Mouse (Mus musculus): ENCODE data around the gene Galnt18. TPM values are rescaled to one million over a fixed set of nuclear protein-coding genes. Genes with fewer than 3 reads are reported as not detected.

Gene Galnt18
- polyA plus RNA-seq, 1 experiment = 27.9 TPM

DNA sequence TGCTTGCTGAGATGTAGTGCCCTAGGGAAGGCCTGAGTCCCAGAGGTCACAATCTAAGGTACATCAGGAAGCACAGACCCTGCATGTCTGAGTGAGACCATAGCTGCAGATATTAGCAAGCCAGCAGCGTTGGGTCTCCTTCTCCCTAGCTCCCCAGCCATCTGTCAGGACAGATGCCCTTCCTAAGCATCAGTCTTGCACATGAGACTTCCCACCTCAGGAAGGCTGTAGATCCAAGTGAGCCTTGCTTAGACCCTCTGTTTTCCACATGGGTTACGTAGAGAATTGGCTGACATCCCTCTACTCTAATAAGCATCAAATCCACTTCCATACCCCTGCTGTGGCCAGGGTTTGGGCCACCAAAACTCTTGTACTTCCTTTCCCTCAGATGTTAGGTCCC lies 76.8 kb downstream of the Galnt18 start:
- TF ChIP-seq CTCF (IDR thresholded peaks at IDR 0.05; ENCODE audit: extremely low read depth, insufficient read depth, low read length) (no peak), POLR2A (IDR thresholded peaks at IDR 0.05; ENCODE audit: extremely low read depth, insufficient read depth, low read length) (no peak)
- Histone ChIP-seq H3K27ac (ENCODE audit: insufficient read depth, low read length) (no peak overlapping the region), H3K4me3 (ENCODE audit: insufficient read depth, low read length) (no peak overlapping the region), H3K4me1 (ENCODE audit: control insufficient read depth, insufficient read depth, low read length) (peaks cover 3% of the 10 kb centered on the region; the same call in 1 of the 2 replicates)

DNA sequence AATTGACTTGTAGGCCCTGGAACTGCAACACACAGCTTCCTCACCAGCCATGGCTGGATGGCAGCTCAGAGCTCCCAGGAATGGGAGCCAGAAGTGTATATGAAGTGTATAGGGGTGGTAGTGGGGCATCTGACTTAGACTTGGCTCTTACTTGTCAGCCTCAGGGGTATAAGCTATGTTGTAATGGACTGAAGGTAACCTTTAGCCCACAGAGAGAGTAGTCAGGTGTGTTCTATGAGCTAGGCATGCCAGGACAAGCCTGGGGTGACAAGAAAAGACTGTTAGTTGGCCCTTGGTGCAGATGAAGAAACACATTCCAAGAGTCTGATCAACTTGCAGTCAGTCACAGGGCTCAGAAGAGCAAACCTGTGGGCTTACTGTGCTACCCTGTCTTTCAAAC lies 78.0 kb downstream of the Galnt18 start:
- Histone ChIP-seq H3K4me1 (ENCODE audit: control insufficient read depth, insufficient read depth, low read length) (peaks cover 3% of the 10 kb centered on the region; the same call in 1 of the 2 replicates), H3K4me3 (ENCODE audit: insufficient read depth, low read length) (no peak overlapping the region), H3K27ac (ENCODE audit: insufficient read depth, low read length) (no peak overlapping the region)
- TF ChIP-seq POLR2A (IDR thresholded peaks at IDR 0.05; ENCODE audit: extremely low read depth, insufficient read depth, low read length) = no peak
- TF ChIP-seq CTCF (IDR thresholded peaks at IDR 0.05; ENCODE audit: extremely low read depth, insufficient read depth, low read length) = no peak

DNA sequence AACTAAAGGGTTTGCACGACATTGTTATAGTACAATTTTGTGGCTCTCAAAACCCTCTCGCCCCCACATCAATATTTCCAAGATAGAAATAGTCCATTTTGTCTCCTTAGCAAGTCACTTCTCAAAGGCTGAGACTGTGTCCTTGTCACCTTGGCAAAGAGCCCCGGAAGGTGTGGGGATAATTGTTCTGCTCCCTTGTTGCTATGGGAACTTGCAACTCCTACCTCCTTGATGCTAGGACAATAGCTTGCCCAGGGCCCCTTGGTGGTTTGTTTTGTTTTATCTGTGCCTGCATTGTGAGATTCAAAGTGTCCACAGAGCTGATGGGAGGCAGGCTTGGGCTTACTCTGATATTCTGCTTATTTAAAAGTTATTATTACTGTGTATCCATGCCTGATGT lies 80.3 kb downstream of the Galnt18 start:
- 0 out of 2 replicates have a peak overlapping the region, but pooled peaks have one; percentile 8 for H3K27ac ChIP-seq (ENCODE audit: insufficient read depth, low read length)
- no peak overlapping the region for H3K4me3 ChIP-seq (ENCODE audit: insufficient read depth, low read length)
- TF ChIP-seq POLR2A (IDR thresholded peaks at IDR 0.05; ENCODE audit: extremely low read depth, insufficient read depth, low read length) (no peak), CTCF (IDR thresholded peaks at IDR 0.05; ENCODE audit: extremely low read depth, insufficient read depth, low read length) (no peak)
- peaks cover 3% of the 10 kb centered on the region; the same call in 1 of the 2 replicates for H3K4me1 ChIP-seq (ENCODE audit: control insufficient read depth, insufficient read depth, low read length)

DNA sequence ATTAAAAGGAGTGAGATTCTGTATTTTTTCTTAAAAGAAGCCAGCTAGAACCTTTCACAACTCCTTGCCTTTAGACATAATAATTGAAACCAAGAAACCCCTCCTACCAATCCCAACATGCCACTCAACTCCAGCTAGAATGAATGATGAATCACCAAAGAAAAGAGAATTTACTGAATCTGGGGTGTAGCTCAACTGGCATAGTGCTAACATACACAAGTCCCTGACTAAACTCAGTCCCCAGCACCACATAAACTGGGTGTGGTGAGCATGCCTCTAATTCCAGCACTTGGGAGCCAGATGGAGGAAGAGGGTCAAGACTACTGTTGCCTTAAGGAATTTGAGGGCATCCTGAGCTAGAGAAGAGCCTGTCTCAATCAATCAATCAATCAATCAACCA lies 83.6 kb downstream of the Galnt18 start:
- Histone ChIP-seq H3K4me3 (ENCODE audit: insufficient read depth, low read length) (no peak overlapping the region), H3K27ac (ENCODE audit: insufficient read depth, low read length) (no peak overlapping the region), H3K4me1 (ENCODE audit: control insufficient read depth, insufficient read depth, low read length) (peaks cover 11% of the 10 kb centered on the region)
- TF ChIP-seq POLR2A (IDR thresholded peaks at IDR 0.05; ENCODE audit: extremely low read depth, insufficient read depth, low read length) (no peak), CTCF (IDR thresholded peaks at IDR 0.05; ENCODE audit: extremely low read depth, insufficient read depth, low read length) (no peak)

DNA sequence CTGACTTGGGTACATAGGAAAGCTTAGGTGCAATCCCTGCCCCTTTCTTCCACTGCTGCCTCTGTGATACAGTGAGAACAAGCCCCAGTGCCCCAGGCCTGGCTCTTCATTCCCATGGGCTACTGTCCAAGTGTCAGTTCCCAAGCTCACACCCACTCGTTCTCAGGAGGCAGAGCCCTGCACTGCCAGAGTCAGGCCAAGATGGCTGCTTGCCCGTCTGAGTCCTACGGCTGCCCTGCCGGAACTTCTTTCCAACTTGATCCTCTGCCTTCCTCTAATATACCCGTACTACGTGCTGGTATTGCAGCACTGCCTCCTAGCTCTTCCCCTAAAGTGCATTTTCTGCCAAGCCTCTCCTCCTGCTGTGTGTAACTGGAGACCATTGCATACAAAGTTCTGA lies 85.5 kb downstream of the Galnt18 start:
- TF ChIP-seq POLR2A (IDR thresholded peaks at IDR 0.05; ENCODE audit: extremely low read depth, insufficient read depth, low read length) (no peak), CTCF (IDR thresholded peaks at IDR 0.05; ENCODE audit: extremely low read depth, insufficient read depth, low read length) (no peak)
- Histone ChIP-seq H3K4me1 (ENCODE audit: control insufficient read depth, insufficient read depth, low read length) (peaks cover 10% of the 10 kb centered on the region), H3K27ac (ENCODE audit: insufficient read depth, low read length) (no peak overlapping the region), H3K4me3 (ENCODE audit: insufficient read depth, low read length) (no peak overlapping the region)

DNA sequence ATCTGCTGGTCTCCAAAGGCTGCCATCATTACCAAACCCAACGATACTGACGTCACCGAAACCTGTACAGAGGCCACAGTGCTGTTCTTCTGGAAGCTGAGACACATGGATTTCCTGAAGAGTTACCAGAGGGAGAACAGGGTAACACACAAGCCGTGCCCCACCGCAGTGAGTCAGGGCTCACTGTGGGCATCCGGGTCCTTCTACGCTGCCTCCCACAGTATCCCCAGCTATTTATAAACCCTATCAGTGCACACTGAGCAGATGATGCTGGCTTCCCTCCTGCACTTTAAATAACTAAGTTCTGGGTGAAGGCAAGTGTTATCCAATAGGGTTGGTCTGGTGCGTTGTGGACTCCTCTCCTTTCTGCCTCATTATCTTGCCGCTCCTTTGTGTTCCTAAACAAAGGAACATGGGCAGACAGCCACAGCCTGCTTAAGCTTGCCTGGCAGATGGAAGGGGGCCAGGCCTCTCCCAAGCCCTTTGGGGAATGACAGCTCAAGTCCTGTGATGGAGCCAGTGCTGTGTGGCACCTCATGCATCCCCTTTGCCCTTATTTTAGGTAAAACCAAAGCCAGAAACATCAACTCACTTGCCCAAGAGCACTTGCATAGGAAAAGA lies 87.0 kb downstream of the Galnt18 start:
- Histone ChIP-seq H3K4me3 (ENCODE audit: insufficient read depth, low read length) (no peak overlapping the region), H3K27ac (ENCODE audit: insufficient read depth, low read length) (no peak overlapping the region), H3K4me1 (ENCODE audit: control insufficient read depth, insufficient read depth, low read length) (peaks cover 8% of the 10 kb centered on the region)
- TF ChIP-seq POLR2A (IDR thresholded peaks at IDR 0.05; ENCODE audit: extremely low read depth, insufficient read depth, low read length) (no peak), CTCF (IDR thresholded peaks at IDR 0.05; ENCODE audit: extremely low read depth, insufficient read depth, low read length) (no peak)

DNA sequence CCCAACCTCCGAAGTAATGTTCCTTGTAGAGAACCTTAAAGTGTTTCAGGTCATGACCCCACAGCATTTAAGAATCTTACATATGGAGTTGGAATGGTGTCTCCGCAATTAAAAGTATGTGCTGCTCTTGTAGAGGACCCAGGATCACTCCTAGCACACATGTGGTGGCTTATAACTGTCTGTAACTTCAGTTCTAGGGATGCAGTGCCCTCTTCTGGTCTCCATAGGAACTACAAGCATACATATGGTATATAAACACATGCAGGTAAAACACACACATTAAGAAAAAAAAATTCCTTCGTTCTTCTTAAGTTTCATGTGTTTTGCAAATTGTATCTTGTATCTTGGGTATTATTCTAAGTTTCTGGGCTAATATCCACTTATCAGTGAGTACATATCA lies 99.7 kb downstream of the Galnt18 start:
- Histone ChIP-seq H3K4me1 (ENCODE audit: control insufficient read depth, insufficient read depth, low read length) (no peaks in the 10 kb centered on the region), H3K4me3 (ENCODE audit: insufficient read depth, low read length) (no peak overlapping the region), H3K27ac (ENCODE audit: insufficient read depth, low read length) (no peak overlapping the region)
- TF ChIP-seq POLR2A (IDR thresholded peaks at IDR 0.05; ENCODE audit: extremely low read depth, insufficient read depth, low read length) (no peak), CTCF (IDR thresholded peaks at IDR 0.05; ENCODE audit: extremely low read depth, insufficient read depth, low read length) (0 out of 2 replicates have a peak, but pooled peaks have one; percentile 6)

DNA sequence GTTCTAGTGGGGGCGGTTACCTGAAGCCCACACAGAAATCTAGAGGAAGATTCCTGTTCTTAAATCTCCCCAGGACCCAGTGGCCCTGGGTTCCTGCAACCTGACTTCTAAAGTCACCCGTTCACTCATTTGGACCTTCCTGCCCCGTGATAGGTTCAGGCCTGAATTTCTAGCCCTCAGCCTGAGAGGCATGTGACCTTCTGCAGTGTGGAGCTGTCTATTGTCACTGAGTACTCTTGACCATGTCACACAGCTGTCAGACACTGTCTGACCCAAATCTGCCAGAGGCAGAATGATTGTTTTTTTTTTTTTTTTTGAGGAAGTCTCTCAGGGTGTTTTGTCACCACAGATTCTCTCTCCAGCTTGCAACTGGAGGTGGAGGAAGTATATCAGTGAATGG lies 103.3 kb downstream of the Galnt18 start:
- peaks cover 3% of the 10 kb centered on the region for H3K4me1 ChIP-seq (ENCODE audit: control insufficient read depth, insufficient read depth, low read length)
- no peak overlapping the region for H3K4me3 ChIP-seq (ENCODE audit: insufficient read depth, low read length)
- H3K27ac ChIP-seq (ENCODE audit: insufficient read depth, low read length) = no peak overlapping the region
- TF ChIP-seq POLR2A (IDR thresholded peaks at IDR 0.05; ENCODE audit: extremely low read depth, insufficient read depth, low read length) (no peak), CTCF (IDR thresholded peaks at IDR 0.05; ENCODE audit: extremely low read depth, insufficient read depth, low read length) (no peak)

DNA sequence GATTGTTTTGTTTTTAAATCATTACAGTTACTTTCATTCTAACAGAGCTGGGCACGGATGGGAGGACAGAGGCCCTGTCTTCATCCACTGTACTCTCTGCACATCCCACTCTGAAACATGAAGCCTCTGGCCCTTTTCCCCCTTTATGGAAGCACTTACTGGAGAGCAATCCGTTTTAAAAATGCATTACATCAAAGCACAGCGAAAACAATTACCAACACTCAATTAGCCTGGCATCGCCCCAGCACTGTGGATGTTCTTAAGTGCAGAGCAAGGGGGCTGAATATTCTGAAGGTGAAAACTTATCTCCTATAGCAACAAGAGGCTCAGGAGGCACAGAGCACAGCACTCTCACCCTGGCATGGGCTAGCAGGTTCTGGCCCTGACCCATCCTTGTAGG lies 107.3 kb downstream of the Galnt18 start:
- Histone ChIP-seq H3K27ac (ENCODE audit: insufficient read depth, low read length) (no peak overlapping the region), H3K4me3 (ENCODE audit: insufficient read depth, low read length) (no peak overlapping the region), H3K4me1 (ENCODE audit: control insufficient read depth, insufficient read depth, low read length) (peaks cover 3% of the 10 kb centered on the region)
- TF ChIP-seq POLR2A (IDR thresholded peaks at IDR 0.05; ENCODE audit: extremely low read depth, insufficient read depth, low read length) = no peak
- TF ChIP-seq CTCF (IDR thresholded peaks at IDR 0.05; ENCODE audit: extremely low read depth, insufficient read depth, low read length) = no peak

Data from cortical plate, adult 2 months (tissue).